Comparison of ENCODE assay signal across 18 mouse cellular contexts in genomic region chr13:52339156-52339555, GRCm38 (mm10).
DNase-seq lines count a peak whose midpoint lies in the region; ATAC-seq lines count a peak whose summit lies in the region.
"Had no signal": no experiment of that assay in that cellular context is flagged by ENCODE, and none has a peak within 500 bp of the region (broad histone marks: within the 10 kb centered on the region; RNA-seq: fewer than 3 reads in every experiment).

No protein-coding gene starts in this region.

- 28% methylated on average over 10 of the region's 10 CpGs for WGBS in hindbrain, embryonic 11.5 days
- 25% methylated on average over 10 of the region's 10 CpGs for WGBS in hindbrain, embryonic 13.5 days
- WGBS in hindbrain, embryonic 15.5 days: 14% methylated on average over 10 of the region's 10 CpGs
- 48% methylated on average over 10 of the region's 10 CpGs for WGBS in heart, embryonic 12.5 days

- H3K4me2 ChIP-seq in hindbrain, embryonic 11.5 days (replicated peaks; ENCODE audit: low read depth, low read length): no peak overlapping the region
- H3K4me2 ChIP-seq in hindbrain, embryonic 13.5 days: no peak overlapping the region
- no peak overlapping the region for H3K4me2 ChIP-seq in hindbrain, embryonic 15.5 days
- no peak overlapping the region for H3K4me2 ChIP-seq in heart, embryonic 12.5 days

- no peaks in the 10 kb centered on the region for H3K9me3 ChIP-seq in hindbrain, embryonic 11.5 days (ENCODE audit: control insufficient read depth, low read length)
- no peaks in the 10 kb centered on the region for H3K9me3 ChIP-seq in hindbrain, embryonic 13.5 days
- no peaks in the 10 kb centered on the region for H3K9me3 ChIP-seq in hindbrain, embryonic 15.5 days
- H3K9me3 ChIP-seq in heart, embryonic 12.5 days (replicated peaks): no peaks in the 10 kb centered on the region
- H3K9me3 ChIP-seq: megakaryocyte, embryonic 14.5 days had no signal

- H3K36me3 ChIP-seq in hindbrain, embryonic 11.5 days (ENCODE audit: control insufficient read depth, insufficient read depth, low read length): no peaks in the 10 kb centered on the region
- no peaks in the 10 kb centered on the region for H3K36me3 ChIP-seq in hindbrain, embryonic 13.5 days
- no peaks in the 10 kb centered on the region for H3K36me3 ChIP-seq in hindbrain, embryonic 15.5 days
- H3K36me3 ChIP-seq in heart, embryonic 12.5 days: no peaks in the 10 kb centered on the region
- H3K36me3 ChIP-seq: G1E had no signal

- no peak for ATAC-seq in hindbrain, embryonic 11.5 days (ENCODE audit: low FRiP score)
- ATAC-seq in hindbrain, embryonic 13.5 days (ENCODE audit: low FRiP score): no peak
- ATAC-seq in hindbrain, embryonic 15.5 days (ENCODE audit: low FRiP score, low read depth): peak; percentile 48; the same call in 1 of the 2 replicates
- ATAC-seq in CD4-positive, CD25-positive, alpha-beta regulatory T cell, adult 4 months: no peak
- ATAC-seq in heart, embryonic 12.5 days (ENCODE audit: insufficient number of reproducible peaks, low FRiP score): no peak
- ATAC-seq: activated CD4-positive, CD25-positive, alpha-beta regulatory T cell, adult 4 months had no signal

- no peak overlapping the region for H3K27ac ChIP-seq in hindbrain, embryonic 11.5 days (ENCODE audit: low read depth, low read length)
- H3K27ac ChIP-seq in hindbrain, embryonic 13.5 days: no peak overlapping the region
- no peak overlapping the region for H3K27ac ChIP-seq in hindbrain, embryonic 15.5 days (replicated peaks)
- H3K27ac ChIP-seq in heart, embryonic 12.5 days (ENCODE audit: poor library complexity, severe bottlenecking): no peak overlapping the region

- no peak overlapping the region for H3K9ac ChIP-seq in hindbrain, embryonic 11.5 days (ENCODE audit: low read depth, low read length)
- H3K9ac ChIP-seq in hindbrain, embryonic 13.5 days: no peak overlapping the region
- no peak overlapping the region for H3K9ac ChIP-seq in hindbrain, embryonic 15.5 days
- H3K9ac ChIP-seq in heart, embryonic 12.5 days: no peak overlapping the region

- peaks cover 5% of the 10 kb centered on the region; the same call in 1 of the 2 replicates for H3K4me1 ChIP-seq in hindbrain, embryonic 11.5 days (replicated peaks; ENCODE audit: control insufficient read depth, insufficient read depth, low read length)
- H3K4me1 ChIP-seq in hindbrain, embryonic 13.5 days (replicated peaks): peaks cover 7% of the 10 kb centered on the region
- H3K4me1 ChIP-seq in hindbrain, embryonic 15.5 days (replicated peaks): peaks cover 8% of the 10 kb centered on the region
- peaks cover 17% of the 10 kb centered on the region for H3K4me1 ChIP-seq in heart, embryonic 12.5 days (replicated peaks)

- H3K27me3 ChIP-seq in hindbrain, embryonic 11.5 days (ENCODE audit: control insufficient read depth, insufficient read depth, low read length): no peaks in the 10 kb centered on the region
- 0 out of 2 replicates have a peak, but pooled peaks cover 7% of the 10 kb centered on the region for H3K27me3 ChIP-seq in hindbrain, embryonic 13.5 days
- no peaks in the 10 kb centered on the region for H3K27me3 ChIP-seq in hindbrain, embryonic 15.5 days
- no peaks in the 10 kb centered on the region for H3K27me3 ChIP-seq in heart, embryonic 12.5 days (replicated peaks)

- DNase-seq in hindbrain, embryonic 11.5 days (ENCODE audit: low spot score): peak; percentile 54
- DNase-seq in adrenal gland, adult 8-10 months: peak; percentile 45
- DNase-seq in retina, adult 2 months (ENCODE audit: low read depth, low spot score): peak; percentile 8
- DNase-seq in thymus, postnatal 4 days: no peak
- DNase-seq: B cell, adult 2 months; cerebellum, postnatal 36 days; heart, adult 18-20 months; heart, postnatal 10 days; kidney, adult 9 months; left cerebral cortex, postnatal 4 days had no signal

- no peak overlapping the region for H3K4me3 ChIP-seq in hindbrain, embryonic 11.5 days (ENCODE audit: low read depth, low read length)
- H3K4me3 ChIP-seq in hindbrain, embryonic 13.5 days: no peak overlapping the region
- H3K4me3 ChIP-seq in hindbrain, embryonic 15.5 days: no peak overlapping the region
- H3K4me3 ChIP-seq in heart, embryonic 12.5 days: no peak overlapping the region
- H3K4me3 ChIP-seq: erythroblast, embryonic 14.5 days; megakaryocyte, embryonic 14.5 days had no signal
